Mouse (Mus musculus) neural tube, embryonic 12.5 days (tissue): ENCODE data around the gene Opn1sw. TPM values are rescaled to one million over a fixed set of nuclear protein-coding genes. Genes with fewer than 3 reads are reported as not detected.
"Not testable (repeated sequence)": the region's sequence is repeated elsewhere in the genome, so short reads cannot be mapped to it uniquely, and the experiment has no call there.

Source experiments
- ATAC-seq: fragments of 200-750 bp; cut with Nextera tagmentation; 2 replicates; pipeline ENCODE4 v1.8.0; 2017; ENCODE audit warnings: low read depth, mild to moderate bottlenecking, moderate TSS enrichment, moderate library complexity; ENCODE audit not compliant: low FRiP score
- H3K27ac ChIP-seq: fragments of 300-500 bp; sonication (generic); 2 replicates; pipeline ENCODE4 v1.5.1; 2016
- H3K27me3 ChIP-seq: fragments of 300-500 bp; sonication (generic); replicated peaks from 2 replicates; pipeline ENCODE4 v1.6.1; 2016; ENCODE audit warnings: mild to moderate bottlenecking
- H3K36me3 ChIP-seq: fragments of 300-500 bp; sonication (generic); 2 replicates; pipeline ENCODE4 v1.6.1; 2016; ENCODE audit warnings: mild to moderate bottlenecking
- H3K4me1 ChIP-seq: fragments of 300-500 bp; sonication (generic); 2 replicates; pipeline ENCODE4 v1.6.1; 2016
- H3K4me2 ChIP-seq: fragments of 300-500 bp; sonication (generic); replicated peaks from 2 replicates; pipeline ENCODE4 v1.6.1; 2016; ENCODE audit warnings: mild to moderate bottlenecking
- H3K4me3 ChIP-seq: fragments of 300-500 bp; sonication (generic); 2 replicates; pipeline ENCODE4 v1.5.1; 2016
- H3K9ac ChIP-seq: fragments of 300-500 bp; sonication (generic); 2 replicates; pipeline ENCODE4 v1.6.1; 2016; ENCODE audit warnings: mild to moderate bottlenecking
- H3K9me3 ChIP-seq: fragments of 300-500 bp; sonication (generic); 2 replicates; pipeline ENCODE4 v1.6.1; 2016; ENCODE audit warnings: mild to moderate bottlenecking
- WGBS: fragments of 180-500 bp; shearing (Covaris S2); methylation state at CpG from one replicate; pipeline ENCODE4 v1.1.7; 2016; 5-methylcytosine and 5-hydroxymethylcytosine counted together
- polyA plus RNA-seq: library from polyadenylated mRNA; unstranded; fragments of >200 nt; fragmentation: Nextera tagmentation; extraction: Ambion mirVana; gene quantifications from 2 replicates; pipeline ENCODE4 v1.2.1, GENCODE M21; 2016

Gene Opn1sw
- polyA plus RNA-seq, 1 experiment from 2014 or later, result 0.18 TPM

- H3K4me2 ChIP-seq, result no peak overlapping the region
- no peak for ATAC-seq
- H3K9me3 ChIP-seq, result no peaks in the 10 kb centered on the region
- H3K36me3 ChIP-seq, result no peaks in the 10 kb centered on the region
- no peak overlapping the region for H3K27ac ChIP-seq
- H3K4me3 ChIP-seq, result no peak overlapping the region
- WGBS, result 54% methylated on average over 1 of the region's 1 CpGs
- no peak overlapping the region for H3K9ac ChIP-seq
- H3K4me1 ChIP-seq, result peaks cover 22% of the 10 kb centered on the region
- peaks cover 9% of the 10 kb centered on the region; the same call in 1 of the 2 replicates for H3K27me3 ChIP-seq
These were observed 6.0 kb upstream of the Opn1sw start for GRCm38 (mm10) chr6:29394286-29394685.

GRCm38 (mm10) chr6:29391802-29392201 is 3.5 kb upstream of the Opn1sw start:
- Histone ChIP-seq H3K9me3 (no peaks in the 10 kb centered on the region), H3K4me3 (no peak overlapping the region), H3K27me3 (peaks cover 9% of the 10 kb centered on the region; the same call in 1 of the 2 replicates), H3K27ac (no peak overlapping the region), H3K36me3 (no peaks in the 10 kb centered on the region), H3K4me2 (no peak overlapping the region), H3K9ac (no peak overlapping the region), H3K4me1 (peaks cover 17% of the 10 kb centered on the region; the same call in 1 of the 2 replicates)
- no peak for ATAC-seq
- WGBS, result 70% methylated on average over 4 of the region's 4 CpGs

DNA sequence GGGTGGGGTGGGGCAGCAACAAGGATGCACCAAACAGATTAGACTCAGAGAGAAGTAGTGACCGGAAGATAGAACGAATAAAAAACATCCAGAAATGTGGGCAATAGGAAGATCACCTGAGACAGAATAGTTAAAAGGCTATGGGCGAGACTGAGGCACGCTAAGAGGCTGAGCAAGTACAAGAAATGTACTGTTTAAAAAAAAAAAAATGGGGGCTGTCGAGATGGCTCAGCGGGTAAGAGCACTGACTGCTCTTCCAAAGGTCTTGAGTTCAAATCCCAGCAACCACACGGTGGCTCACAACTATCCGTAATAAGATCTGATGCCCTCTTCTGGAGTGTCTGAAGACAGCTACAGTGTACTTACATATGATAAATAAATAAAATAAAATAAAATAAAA is 3.0 kb upstream of the Opn1sw start:
- 82% methylated on average over 8 of the region's 8 CpGs for WGBS
- not testable (repeated sequence) for H3K4me3 ChIP-seq, H3K27me3 ChIP-seq, H3K9ac ChIP-seq, H3K4me2 ChIP-seq, H3K9me3 ChIP-seq, H3K36me3 ChIP-seq, H3K27ac ChIP-seq, ATAC-seq
- H3K4me1 ChIP-seq, result peaks cover 14% of the 10 kb centered on the region; the same call in 1 of the 2 replicates

- ATAC-seq, H3K4me2 ChIP-seq, H3K9ac ChIP-seq, H3K27me3 ChIP-seq, H3K4me1 ChIP-seq, H3K9me3 ChIP-seq, H3K27ac ChIP-seq, H3K4me3 ChIP-seq, H3K36me3 ChIP-seq: not testable (repeated sequence)
- WGBS, result 84% methylated on average over 1 of the region's 1 CpGs
These were observed 2.2 kb upstream of the Opn1sw start for GRCm38 (mm10) chr6:29390500-29390899.

DNA sequence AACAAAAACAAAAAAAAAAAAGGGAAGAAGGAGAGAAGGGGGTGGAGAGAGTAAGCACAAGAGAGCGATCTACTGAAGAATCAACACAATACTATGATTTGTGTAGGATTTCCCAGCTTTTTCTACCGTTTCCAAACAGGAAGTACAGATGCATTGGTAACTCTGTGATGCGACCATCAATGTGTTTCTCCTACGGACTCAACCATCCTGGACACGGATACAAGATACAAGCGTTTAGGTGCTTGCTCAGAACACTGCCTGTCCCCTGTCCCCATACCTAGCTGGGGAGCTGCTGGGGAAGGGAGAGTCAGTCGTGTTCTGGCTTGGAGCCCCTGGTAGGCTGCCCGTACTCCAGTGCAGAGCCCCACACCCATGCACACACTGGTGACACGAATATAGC is 1.2 kb upstream of the Opn1sw start:
- Histone ChIP-seq H3K4me2 (no peak overlapping the region), H3K36me3 (no peaks in the 10 kb centered on the region), H3K4me3 (no peak overlapping the region), H3K27me3 (no peaks in the 10 kb centered on the region), H3K27ac (no peak overlapping the region), H3K9ac (no peak overlapping the region), H3K4me1 (peaks cover 6% of the 10 kb centered on the region; the same call in 1 of the 2 replicates), H3K9me3 (no peaks in the 10 kb centered on the region)
- ATAC-seq, result no peak
- WGBS, result 61% methylated on average over 9 of the region's 9 CpGs

DNA sequence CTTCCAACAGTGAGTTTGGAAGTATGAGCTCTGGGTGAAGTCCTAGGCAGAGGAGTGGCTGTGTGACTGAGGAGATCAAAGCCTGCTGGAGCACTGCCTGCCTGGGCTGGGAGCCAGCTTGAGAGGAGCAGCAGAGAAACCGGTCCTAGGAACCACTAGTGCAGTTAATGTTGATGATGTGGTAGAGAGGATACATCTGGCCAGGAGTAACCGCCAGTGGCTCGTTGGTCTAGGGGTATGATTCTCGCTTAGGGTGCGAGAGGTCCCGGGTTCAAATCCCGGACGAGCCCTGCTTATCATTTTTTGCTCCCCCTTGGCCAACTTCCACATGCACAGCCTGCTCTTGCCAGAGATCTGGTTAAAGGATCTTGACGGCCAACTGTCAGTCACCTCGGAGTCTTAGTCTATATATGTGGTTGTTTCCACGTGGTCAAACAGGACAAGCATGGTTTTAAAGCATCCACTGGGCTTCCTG is 375 bp upstream of the Opn1sw start:
- Histone ChIP-seq H3K9me3 (no peaks in the 10 kb centered on the region), H3K27me3 (no peaks in the 10 kb centered on the region), H3K4me3 (no peak overlapping the region), H3K4me1 (peaks cover 6% of the 10 kb centered on the region; the same call in 1 of the 2 replicates), H3K27ac (no peak overlapping the region), H3K36me3 (no peaks in the 10 kb centered on the region), H3K4me2 (peak overlapping the region; percentile 43), H3K9ac (no peak overlapping the region)
- no peak for ATAC-seq
- WGBS, result 6% methylated on average over 11 of the region's 11 CpGs

DNA sequence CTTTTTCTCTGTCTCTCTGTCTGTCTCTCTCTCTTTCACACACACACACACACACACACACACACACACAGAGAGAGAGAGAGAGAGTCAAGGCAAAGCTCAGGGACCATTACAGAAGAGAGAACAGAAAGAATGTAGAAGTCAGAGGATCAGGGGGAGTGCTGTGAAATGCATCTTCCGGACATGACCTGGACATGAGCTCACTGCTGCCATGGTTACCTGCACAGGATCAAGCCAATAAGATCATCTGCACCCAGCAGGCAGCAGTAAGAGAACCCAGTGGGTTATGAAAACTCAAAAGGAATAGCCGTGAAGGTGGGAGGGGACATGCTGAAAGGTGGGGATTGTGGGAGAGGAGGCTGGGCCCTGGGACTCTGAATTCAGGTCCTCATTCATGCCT is 5.8 kb downstream of the Opn1sw start:
- Histone ChIP-seq H3K36me3 (peaks cover 9% of the 10 kb centered on the region), H3K4me1 (0 out of 2 replicates have a peak, but pooled peaks cover under 1% of the 10 kb centered on the region), H3K27me3 (no peaks in the 10 kb centered on the region), H3K9me3 (no peaks in the 10 kb centered on the region), H3K27ac (no peak overlapping the region), H3K4me2 (no peak overlapping the region), H3K4me3 (no peak overlapping the region), H3K9ac (no peak overlapping the region)
- 44% methylated on average over 2 of the region's 2 CpGs for WGBS
- no peak for ATAC-seq

DNA sequence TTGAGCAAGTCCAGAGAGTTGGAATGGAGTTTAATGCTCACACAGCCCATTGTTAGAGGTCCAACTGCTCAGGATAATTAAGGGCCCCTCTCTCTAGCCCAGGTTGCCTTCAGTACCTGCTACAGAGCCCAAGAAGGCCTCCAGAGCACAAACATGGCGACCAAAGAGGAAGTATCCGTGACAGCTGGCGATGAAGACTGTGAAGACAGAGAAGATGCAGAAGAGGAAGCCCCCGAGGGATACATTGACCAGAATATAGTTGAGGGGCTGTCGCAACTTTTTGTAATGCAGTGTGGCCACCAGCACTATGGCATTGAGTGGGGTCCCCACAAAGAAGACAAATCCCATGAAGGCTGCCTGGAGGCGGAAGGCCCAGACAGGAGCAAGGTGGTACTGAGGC is 8.3 kb downstream of the Opn1sw start:
- Histone ChIP-seq H3K27ac (no peak overlapping the region), H3K4me1 (no peaks in the 10 kb centered on the region), H3K9ac (no peak overlapping the region), H3K36me3 (peaks cover 32% of the 10 kb centered on the region), H3K4me3 (no peak overlapping the region), H3K4me2 (no peak overlapping the region), H3K9me3 (no peaks in the 10 kb centered on the region), H3K27me3 (no peaks in the 10 kb centered on the region)
- ATAC-seq, result no peak
- 94% methylated on average over 6 of the region's 6 CpGs for WGBS

DNA sequence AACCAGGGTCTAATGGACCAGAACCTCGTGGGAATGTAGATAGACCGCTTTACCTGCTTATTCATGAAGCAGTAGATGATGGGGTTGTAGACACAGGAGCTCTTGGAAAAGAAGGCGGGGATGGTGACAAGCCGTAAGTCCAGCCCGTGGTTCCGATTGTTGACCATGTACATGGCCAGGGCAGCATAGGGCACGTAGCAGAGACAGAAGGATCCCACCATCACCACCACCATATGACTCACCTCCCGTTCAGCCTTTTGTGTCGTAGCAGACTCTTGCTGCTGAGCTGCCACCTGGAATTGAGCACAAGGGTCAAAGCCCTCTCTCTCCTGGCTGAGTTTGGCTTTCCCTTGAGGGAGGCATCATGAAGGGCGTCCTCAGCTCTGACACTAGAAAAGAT is 9.6 kb downstream of the Opn1sw start:
- Histone ChIP-seq H3K36me3 (peaks cover 41% of the 10 kb centered on the region), H3K4me1 (no peaks in the 10 kb centered on the region), H3K4me3 (no peak overlapping the region), H3K9me3 (no peaks in the 10 kb centered on the region), H3K27ac (no peak overlapping the region), H3K27me3 (no peaks in the 10 kb centered on the region), H3K9ac (no peak overlapping the region), H3K4me2 (no peak overlapping the region)
- ATAC-seq, result no peak
- 96% methylated on average over 10 of the region's 10 CpGs for WGBS

DNA sequence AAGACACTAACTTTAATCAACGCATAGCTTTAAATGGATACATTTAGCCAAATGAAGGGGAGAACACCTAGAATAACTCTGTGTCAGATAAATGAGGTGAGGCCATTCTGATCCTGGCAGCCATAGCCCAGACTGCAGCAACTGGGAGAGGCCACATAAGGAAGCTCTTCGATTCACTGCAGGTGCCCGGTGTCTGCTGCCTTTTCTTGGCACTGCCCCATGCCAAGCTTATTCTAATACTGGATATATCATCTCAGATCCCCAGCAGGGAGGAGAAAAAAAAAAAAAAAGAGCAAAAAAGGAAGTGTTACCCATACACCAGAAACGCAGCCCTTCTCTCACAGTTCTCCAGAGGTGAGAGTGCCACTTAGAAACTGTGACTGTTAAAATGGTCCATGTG is 10.9 kb downstream of the Opn1sw start:
- Histone ChIP-seq H3K4me1 (no peaks in the 10 kb centered on the region), H3K4me3 (no peak overlapping the region), H3K9ac (no peak overlapping the region), H3K36me3 (peaks cover 53% of the 10 kb centered on the region), H3K4me2 (no peak overlapping the region), H3K27me3 (no peaks in the 10 kb centered on the region), H3K9me3 (no peaks in the 10 kb centered on the region), H3K27ac (no peak overlapping the region)
- no peak for ATAC-seq
- 94% methylated on average over 4 of the region's 4 CpGs for WGBS

- H3K4me1 ChIP-seq, result no peaks in the 10 kb centered on the region
- no peak for ATAC-seq
- no peaks in the 10 kb centered on the region for H3K27me3 ChIP-seq
- H3K4me3 ChIP-seq, result no peak overlapping the region
- no peak overlapping the region for H3K4me2 ChIP-seq
- WGBS, result 86% methylated on average over 1 of the region's 1 CpGs
- H3K9me3 ChIP-seq, result no peaks in the 10 kb centered on the region
- H3K9ac ChIP-seq, result no peak overlapping the region
- H3K36me3 ChIP-seq, result peaks cover 34% of the 10 kb centered on the region
- no peak overlapping the region for H3K27ac ChIP-seq
These were observed 23.0 kb downstream of the Opn1sw start for GRCm38 (mm10) chr6:29365277-29365676.

DNA sequence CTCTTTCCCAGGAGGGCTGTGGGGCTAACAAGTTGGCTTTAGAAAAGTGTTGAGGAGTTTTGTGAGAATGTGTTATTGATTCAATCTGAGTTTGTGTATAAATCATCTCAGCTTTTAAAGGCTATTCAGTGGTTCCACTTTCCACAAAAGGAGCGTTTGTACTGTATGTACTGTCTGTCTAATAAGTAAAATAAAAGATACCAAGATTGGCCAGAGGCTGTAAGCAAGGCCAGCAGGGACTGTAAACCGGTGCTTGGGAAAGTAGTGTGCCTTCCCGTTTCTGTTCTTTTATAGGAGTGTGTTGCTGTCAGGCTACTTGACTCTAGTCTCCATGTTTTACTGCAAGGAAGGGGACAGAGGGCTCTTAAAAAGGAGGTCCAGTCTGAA is 25.1 kb downstream of the Opn1sw start:
- peaks cover 35% of the 10 kb centered on the region for H3K36me3 ChIP-seq
- no peak overlapping the region for H3K4me3 ChIP-seq
- no peak overlapping the region for H3K4me2 ChIP-seq
- 87% methylated on average over 3 of the region's 3 CpGs for WGBS
- H3K9me3 ChIP-seq, result no peaks in the 10 kb centered on the region
- H3K27ac ChIP-seq, result no peak overlapping the region
- no peak overlapping the region for H3K9ac ChIP-seq
- H3K27me3 ChIP-seq, result no peaks in the 10 kb centered on the region
- no peak for ATAC-seq
- no peaks in the 10 kb centered on the region for H3K4me1 ChIP-seq

DNA sequence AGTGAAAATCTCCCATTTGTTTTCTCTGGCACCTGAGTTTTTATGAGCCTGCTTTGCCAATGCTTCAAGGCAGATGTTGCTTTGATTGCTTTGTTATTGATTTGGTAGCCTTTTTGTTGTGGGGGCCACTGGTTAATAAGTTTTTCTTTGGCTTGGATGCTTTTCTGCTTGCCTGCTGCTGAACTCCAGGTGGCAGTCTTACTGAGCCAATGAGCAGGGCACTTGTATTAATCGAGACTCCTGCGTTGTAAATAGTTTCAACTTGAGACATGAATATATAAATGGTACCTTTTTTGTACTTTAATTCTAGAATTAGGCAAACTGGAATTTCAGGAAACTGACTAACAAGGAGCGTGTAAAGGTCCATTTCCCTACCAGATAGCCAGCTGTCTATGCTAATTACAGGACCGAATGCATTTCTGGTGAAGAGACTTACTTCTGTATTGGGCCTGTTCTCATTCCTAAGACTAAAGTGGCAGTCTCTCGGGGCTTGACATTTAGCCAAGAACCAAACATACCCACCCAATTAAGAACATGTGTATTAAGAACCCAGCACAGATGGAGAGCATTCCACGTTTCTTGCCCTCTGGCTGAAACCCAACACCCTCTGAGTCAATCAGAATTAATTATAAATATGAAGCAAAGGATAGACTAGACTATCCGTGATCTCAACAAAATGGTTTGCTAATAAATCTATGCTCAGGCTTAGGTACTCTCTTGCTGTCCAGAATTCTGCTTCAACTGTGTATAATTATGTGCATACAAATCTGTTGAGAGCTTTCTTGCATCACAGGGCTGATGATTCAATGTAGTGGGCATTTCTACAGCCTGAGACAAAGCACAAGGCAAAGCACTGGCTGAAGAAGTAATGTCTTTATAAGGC is 25.8 kb downstream of the Opn1sw start:
- H3K36me3 ChIP-seq, result peaks cover 35% of the 10 kb centered on the region
- no peaks in the 10 kb centered on the region for H3K4me1 ChIP-seq
- H3K9me3 ChIP-seq, result no peaks in the 10 kb centered on the region
- H3K27me3 ChIP-seq, result no peaks in the 10 kb centered on the region
- no peak overlapping the region for H3K9ac ChIP-seq
- H3K4me2 ChIP-seq, result no peak overlapping the region
- WGBS, result 76% methylated on average over 7 of the region's 7 CpGs
- ATAC-seq, result 0 out of 2 replicates have a peak, but pooled peaks have one; percentile 13
- no peak overlapping the region for H3K27ac ChIP-seq
- no peak overlapping the region for H3K4me3 ChIP-seq
